Mouse (Mus musculus): ENCODE measurements around the gene Oas1f.
"Not testable (repeated sequence)": the region's sequence is repeated elsewhere in the genome, so short reads cannot be mapped to it uniquely, and the experiment has no call there.

The Oas1f gene

DNA sequence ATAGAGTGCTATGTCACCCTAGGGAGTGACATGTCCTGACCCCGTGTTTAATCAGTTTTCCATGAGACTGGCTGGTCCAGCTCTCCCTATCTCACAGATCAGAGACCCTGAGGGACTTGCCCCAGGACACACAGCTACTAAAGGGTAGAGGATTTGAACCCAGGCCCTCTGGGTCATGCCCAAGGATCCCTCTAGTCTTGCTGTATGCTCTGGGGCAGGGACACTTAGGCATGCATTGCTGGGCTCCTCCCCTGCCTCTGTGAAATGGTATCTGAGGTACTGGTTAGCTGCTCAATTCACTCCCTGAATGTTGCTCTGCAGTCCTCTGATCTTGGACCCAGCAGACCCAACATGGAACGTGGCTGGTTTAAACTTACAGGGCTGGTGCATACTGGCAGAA, 24.3 kb downstream of the Oas1f start:
- DNase-seq (ENCODE audit: low spot score), result no peak

DNA sequence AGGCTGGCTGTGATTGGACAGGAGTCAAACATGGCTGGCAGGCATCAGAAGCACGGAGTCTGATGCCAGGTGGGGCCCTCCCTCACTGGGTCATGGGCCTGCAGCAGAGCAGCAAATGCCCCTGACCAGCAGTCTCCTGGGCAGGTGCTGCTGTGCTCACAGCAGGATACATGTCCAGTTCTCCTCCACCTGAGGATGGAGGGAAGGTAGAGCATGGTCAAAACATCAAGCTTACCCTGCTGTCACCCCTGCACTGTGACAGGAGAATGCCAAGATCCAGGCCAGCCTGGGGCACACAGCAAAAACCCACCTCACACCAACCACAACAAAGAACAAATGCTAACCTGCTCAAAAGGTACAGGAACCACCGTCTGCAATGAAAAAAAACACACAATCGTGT, 29.7 kb downstream of the Oas1f start:
- not testable (repeated sequence) for DNase-seq (ENCODE audit: low spot score)

DNA sequence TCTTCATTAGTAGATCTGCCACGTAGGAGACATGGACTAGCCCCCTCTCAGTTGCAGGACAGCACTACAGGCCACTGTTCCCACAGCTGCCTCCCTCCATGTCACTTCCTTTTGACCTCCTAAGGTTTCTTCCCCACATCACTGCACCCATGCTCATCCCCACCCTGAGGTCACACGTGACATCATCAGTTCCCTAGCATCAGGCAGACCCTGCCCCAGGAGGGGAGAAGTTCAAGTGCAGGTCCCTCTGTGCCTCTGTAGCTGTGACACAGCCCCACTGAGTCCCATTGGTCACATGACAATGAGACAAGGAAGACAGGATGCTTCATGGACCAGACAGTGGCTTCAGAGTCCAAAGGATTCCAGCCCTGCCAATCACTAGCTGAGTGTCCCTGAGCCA, 30.2 kb downstream of the Oas1f start:
- not testable (repeated sequence) for DNase-seq (ENCODE audit: low spot score)

DNA sequence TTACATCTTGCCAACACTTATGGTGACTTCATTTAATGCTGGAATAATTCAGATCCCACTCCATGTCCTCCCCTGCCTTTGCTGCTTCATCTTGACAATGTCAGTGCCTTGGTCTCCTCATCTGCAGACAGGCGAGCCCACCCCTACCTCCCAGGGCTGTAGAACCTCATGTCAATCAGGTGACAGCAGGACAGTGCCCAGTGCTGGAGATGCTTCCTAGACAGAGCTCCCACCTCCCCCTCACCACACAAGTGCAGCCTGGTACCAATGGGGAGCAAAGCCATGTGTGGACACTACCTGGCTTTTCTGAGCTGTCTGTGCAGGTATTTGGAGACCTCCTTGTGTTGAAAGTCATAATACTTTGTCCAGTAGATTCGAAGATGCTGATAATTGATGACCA, 31.6 kb downstream of the Oas1f start:
- not testable (repeated sequence) for DNase-seq (ENCODE audit: low spot score)

DNA sequence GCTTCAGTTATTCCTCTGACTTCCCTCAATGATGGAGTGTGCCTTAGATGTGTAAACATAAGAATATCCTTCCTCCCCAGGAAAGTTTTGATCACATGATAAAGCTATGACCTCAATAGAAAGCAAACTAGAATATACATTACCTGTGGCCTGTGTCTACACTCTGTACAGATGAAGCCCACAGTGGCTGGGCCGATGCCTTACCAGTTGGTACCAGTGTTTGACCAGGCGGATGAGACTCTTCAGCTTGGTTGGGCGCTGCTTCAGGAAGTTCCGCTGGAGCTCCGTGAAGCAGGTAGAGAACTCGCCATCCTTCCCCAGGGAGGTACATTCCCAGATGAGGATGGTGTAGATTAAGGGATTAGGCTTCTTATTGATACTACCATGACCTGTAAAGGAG, 34.5 kb downstream of the Oas1f start:
- not testable (repeated sequence) for DNase-seq (ENCODE audit: low spot score)

DNA sequence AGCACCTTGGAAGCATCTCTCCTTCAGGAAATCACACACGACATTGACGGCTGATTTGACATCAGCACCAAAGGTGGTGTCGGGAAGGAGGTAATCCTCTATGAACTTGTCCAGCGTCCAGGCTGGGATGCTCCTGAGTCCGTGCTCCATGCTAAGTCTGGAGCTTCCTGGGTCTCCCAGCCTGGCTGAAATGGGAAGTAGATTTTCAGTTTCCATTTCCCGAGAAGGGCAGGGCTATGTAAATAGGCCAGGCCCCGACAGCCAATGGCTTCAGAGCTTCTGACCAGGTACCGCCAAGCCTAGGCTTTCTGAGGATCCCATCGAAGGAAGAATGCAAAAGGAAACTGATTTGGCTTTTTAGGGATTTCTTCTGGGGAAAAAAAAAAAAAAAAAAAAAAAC, 40.2 kb downstream of the Oas1f start, which contains the start of gene Oas1g:
Oas1g (minus strand) TSS at position 201 of the 400 bp plus-strand sequence.
- DNase-seq (ENCODE audit: low spot score), result not testable (repeated sequence)

DNA sequence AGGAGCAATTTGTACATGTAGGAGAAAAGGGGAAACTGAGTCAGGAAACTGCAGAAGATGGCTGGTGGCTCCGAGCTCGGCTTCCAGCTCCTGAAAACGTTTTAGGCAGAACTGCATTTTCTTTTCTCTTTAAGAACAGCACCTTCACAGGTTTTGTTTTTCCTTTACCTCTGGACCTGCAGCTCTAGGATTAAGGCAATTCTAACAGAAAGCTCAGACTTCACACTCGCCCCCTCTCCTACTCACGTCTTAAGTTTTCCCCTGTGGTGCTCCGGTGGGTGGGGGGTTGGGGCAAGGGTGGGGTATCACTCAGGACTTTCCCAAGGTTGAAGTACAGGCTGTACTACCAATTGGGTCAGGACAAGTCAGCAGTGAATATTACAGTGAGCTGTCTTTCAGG, 40.7 kb downstream of the Oas1f start:
- DNase-seq (ENCODE audit: low spot score), result no peak

DNA sequence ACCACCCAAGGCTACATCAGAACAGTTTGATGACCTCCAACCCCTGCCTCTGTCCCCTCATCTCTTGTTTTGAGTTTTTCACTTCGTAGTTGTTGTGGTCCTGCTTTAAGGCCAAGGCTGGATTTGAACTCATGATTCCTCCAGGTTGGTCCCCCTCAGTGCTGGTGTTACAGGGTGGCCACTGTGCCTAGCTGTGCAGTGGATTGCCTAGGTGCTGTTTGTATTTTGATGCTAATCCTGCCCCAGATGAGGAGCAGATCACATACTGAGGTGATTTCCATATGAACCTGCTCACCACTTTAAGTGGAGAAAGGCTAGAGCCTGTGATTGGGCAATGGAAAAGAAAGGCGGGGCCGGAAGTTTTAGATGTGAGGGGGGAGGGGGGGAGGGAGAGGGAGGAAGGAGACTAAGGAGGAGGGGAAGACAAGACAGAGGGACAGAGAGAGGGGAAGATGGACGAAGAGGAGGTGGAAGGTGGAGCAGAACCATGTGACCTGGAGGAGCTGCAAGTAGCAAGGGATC, 41.2 kb downstream of the Oas1f start:
- DNase-seq (ENCODE audit: low spot score), result not testable (repeated sequence)

DNA sequence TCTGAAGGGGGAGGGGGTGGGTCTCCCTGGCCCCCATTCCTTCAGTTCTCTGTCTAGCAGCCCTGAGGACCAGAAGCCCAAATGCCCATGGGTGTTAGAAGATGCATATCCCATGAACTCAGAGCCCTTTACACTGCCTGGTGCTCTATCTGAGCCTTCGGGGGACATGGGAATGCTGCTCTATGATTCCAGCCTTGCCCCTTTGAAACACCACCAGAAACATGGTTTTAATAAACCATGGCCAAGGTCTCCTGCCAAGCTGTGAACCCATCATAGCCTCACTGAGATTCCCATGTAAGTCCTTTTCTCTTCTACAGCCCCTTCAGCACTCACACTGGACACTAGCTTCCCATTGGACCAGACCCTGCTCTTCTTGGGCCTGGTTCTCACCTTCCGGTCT, 42.9 kb downstream of the Oas1f start:
- DNase-seq (ENCODE audit: low spot score), result no peak

DNA sequence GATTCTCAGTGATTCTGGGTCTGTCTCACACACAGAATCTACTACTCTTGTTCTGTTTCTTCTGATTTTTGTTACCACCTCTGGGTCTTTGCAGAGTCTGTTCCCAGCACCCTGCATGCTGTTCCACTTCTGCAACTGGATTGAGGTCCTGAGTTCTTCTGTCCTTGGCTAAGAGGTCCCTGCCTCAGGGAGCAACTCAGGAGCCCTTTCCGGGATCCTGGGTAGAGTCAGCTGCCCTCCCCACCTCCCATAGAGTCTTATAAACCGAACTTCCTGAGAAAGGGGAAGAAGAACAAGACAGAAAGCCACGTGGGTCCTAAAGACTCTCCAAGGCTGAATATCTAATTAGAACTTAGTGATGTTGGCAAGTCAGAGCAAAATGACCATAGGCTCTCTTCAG, 43.8 kb downstream of the Oas1f start:
- no peak for DNase-seq (ENCODE audit: low spot score)

DNA sequence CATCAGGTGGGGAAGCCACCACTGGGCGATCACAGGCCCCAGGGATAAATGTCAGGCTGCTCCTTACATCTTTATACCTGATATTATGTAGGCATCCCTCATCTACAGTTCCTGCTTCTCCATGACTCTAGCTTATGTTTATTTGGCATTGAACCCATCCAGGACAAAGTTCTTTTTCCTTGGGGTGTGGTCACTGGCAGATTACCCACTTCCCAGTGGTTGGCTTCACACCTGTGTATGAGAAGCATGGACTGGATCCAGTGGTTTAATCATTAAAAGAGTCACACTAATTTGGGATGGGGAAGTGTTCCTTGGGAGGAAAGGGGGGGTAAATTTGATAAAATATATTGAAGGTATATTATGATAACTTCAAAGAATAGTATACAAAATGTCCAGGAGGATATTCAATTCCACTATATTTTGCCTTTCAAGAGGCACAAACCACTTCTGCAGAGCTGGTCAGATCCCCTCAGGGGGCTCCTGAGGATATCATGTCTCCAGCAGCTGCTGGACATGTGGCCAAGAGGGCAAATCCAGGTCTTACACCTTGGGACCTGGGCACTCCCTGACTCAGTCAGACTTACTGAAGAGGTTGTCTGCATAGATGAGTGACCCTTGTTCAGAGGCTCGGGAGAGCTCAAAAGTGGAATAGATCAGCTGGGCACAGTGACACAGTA, 44.5 kb downstream of the Oas1f start:
- not testable (repeated sequence) for DNase-seq (ENCODE audit: low spot score)

DNA sequence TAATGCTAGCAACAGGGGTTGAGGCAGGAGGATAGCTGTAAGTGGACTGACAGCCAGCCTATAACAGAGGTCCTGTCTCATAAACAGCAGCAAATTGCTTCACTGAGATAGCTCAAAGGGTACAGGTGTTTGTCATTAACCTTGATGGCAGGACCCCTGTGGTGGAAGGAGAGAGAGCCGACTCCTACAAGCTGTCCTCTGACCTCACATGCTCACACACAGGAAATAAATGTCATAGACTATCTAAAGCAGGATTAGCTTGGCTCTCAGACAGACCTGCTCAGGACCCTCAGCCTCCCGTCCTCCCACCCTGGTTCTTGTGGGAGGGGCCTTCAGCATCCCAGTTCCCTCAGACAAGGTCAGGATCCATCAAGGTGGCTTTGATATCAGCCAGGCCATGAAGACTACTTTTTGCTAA, 45.1 kb downstream of the Oas1f start:
- peak; percentile 12 for DNase-seq (ENCODE audit: low spot score)

DNA sequence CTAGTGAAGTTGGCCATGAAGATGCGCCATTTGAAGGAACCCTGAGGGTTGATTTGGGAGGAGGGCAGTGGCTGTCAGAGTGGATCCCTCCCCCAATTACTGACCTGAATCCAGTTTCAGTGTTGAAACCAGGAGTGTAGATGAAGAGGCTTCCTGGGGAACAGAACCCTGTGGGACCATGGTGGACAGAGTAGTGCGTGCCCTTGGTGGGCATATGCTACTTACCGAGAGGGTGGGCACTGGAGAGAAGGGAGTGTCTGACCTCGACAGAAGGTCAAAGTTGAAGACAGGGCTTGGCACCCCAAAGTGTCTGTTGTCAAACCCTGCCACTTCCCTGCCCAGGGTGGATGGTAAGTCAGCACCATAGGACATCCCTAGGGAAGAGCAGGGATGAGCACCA, 46.7 kb downstream of the Oas1f start:
- DNase-seq (ENCODE audit: low spot score), result not testable (repeated sequence)

DNA sequence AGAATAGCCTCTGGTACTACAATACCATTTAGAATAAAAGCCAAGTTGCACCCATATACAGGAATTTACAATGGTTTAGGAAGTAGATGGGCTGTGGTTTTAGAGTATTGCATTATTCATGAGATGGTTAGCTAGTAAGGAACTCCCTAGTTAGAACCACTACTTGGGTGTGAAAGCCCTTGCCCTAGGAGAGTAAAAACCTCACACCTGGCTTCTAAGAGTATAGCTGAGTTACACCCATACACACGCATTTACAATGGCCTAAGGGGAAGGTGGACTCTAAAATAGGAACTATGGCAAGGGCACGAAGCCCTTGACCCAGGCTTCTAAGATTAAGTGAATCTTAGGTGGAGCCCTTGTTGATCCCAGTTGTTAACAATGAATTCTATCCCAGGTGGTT, 47.5 kb downstream of the Oas1f start:
- not testable (repeated sequence) for DNase-seq (ENCODE audit: low spot score)

DNA sequence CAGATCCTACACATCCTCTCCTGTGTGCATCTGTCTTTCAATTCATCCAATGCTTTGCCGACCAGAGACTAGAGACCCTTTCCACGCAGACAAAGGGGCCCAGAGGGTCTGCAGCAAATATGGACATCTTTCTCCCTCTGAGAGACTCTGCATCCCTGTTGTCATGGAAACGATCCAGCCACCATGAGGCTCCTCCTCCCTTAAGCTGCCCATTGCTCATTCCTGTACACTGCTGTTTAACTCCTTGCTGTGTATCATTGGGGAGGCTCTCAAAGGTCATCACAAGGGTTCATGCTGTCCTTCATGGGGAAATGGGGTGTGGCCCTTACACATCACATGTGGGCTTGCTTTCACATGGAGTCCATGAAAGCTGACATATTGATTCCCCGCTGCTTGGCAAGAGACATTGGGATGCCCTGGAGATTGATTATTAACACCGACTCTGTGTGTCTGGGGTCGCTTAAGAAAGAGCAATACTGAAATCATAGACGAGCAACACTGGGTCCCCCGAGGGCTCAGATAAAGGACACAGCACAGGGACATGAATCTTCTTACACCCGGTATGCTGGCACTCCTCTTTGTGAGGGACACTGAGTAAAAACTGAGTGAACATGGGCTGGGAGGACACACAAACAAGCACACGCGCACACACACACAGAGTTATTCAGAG, 48.2 kb downstream of the Oas1f start:
- no peak for DNase-seq (ENCODE audit: low spot score)

DNA sequence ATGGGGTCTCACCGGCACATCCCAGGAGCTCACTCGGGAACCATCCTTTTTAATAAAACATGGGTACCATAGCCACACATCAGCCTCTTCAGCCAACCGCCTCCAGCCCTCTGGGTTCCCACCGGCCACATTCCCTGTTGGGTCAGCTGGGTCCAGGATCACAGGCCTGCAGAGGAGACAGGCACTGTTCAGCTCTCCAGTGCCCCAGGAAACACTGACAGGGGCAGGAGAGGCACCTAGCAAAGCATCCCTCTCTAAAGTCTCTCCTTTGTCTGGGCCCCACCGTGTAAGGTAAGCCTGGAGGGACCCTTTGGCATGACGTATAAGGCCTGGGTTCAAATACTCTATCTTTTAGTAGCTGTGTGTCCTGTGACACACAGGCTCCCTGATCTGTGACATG, 51.1 kb downstream of the Oas1f start:
- no peak for DNase-seq (ENCODE audit: low spot score)

DNA sequence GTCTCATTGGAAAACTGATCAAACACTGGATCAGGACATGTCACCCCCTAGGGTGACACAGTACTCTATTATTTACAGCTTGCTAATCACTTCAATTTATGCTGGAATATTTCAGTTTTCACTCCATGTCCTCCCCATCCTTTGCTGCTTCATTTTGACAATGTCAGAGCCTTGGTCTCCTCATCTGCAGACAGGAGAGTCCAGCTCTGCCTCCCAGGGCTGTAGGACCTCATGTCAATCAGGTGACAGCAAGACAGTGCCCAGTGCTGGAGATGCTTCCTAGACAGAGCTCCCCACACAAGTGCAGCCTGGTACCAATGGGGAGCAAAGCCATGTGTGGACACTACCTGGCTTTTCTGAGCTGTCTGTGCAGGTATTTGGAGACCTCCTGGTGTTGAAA, 51.6 kb downstream of the Oas1f start:
- no peak for DNase-seq (ENCODE audit: low spot score)

DNA sequence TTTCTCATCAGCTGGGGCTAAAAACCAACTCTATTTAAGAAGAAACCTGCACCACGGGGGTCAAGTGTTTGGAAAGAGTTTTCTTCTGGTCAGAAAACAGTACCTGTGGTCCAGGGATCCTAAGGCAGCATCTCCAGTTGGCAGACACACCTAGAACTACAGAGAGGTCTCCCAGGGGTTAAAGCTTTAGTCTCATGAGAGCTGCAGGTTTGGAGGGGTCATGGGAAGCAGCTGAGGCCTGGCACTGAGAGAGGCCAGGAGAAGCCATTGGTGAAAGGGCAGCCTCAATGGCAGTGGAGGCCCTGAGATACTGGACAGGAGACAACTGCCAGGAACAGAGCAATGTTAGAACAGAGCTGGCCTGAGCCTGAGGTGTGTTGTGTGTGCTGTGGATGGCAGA, 53.5 kb downstream of the Oas1f start:
- no peak for DNase-seq (ENCODE audit: low spot score)

DNA sequence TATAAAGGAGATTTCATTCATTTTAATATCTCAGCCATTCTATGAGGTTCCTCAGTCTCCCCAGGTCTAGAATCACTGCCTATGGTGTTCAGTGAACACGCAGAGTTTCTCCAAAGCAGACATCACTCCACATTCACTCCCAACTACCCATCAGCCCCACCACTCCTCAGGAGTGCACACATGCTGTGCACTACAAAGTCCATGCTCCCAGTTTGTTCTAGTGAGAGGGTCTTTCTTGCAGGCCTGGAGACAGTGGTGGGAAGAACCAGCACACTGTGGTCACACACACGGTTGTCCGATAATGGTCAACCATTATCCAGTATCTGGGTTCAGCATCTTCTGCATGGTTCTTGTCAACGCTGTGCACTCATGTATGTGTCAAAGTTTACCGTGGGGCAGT, 54.9 kb downstream of the Oas1f start:
- no peak for DNase-seq (ENCODE audit: low spot score)

DNA sequence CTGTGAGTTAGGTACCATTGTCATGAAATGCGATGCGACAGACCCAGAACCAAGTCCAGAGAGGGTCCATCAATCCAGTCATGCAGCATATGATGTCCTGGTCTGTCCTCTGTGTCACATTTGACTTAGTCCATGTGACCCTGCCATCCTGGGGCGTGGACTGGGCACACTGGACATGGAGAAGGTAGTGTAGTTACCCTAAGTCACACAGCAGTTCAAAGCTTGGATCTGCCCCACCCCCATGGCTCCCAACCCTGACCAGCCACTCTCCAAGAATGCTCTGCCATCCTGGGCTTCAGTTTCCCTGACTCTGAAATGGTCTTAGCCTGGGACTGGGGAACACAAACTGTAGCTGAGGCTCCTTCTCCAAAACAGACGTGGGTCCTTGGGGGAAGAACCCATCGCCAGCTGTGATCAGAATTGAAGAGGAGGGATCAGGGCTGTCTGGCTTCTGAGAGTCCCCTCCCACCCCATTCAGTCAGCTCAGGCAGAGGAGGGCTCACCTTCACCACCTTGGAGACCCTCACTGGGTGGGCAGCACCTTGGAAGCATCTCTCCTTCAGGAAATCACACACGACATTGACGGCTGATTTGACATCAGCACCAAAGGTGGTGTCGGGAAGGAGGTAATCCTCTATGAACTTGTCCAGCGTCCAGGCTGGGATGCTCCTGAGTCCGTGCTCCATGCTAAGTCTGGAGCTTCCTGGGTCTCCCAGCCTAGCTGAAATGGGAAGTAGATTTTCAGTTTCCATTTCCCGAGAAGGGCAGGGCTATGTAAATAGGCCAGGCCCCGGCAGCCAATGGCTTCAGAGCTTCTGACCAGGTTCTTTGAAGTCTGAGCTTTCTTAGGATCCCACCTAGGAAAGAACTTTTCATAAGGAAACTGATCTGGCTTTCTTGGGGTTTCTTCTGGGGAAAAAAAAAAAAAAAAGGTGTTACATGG, 59.9 kb downstream of the Oas1f start, which contains the start of gene Oas1a:
Oas1a (minus strand) TSS at position 731 of the 943 bp plus-strand sequence.
- DNase-seq (ENCODE audit: low spot score), result peak; percentile 42
